Mouse (Mus musculus) spleen, adult 2 months (tissue): ENCODE results near the gene Olfr1424.

Experiments
- CTCF ChIP-seq: fragments of 200-500 bp; IDR thresholded peaks from 2 replicates; pipeline ENCODE4 v1.5.1; 2011; ENCODE audit warnings: mild to moderate bottlenecking, inconsistent platforms; ENCODE audit not compliant: insufficient read depth, insufficient read length, insufficient replicate concordance; ENCODE audit errors: extremely low read depth
- POLR2A ChIP-seq: fragments of 200-500 bp; IDR thresholded peaks from 2 replicates; pipeline ENCODE4 v1.6.1; 2011; ENCODE audit warnings: low read depth, low read length, inconsistent platforms

DNA sequence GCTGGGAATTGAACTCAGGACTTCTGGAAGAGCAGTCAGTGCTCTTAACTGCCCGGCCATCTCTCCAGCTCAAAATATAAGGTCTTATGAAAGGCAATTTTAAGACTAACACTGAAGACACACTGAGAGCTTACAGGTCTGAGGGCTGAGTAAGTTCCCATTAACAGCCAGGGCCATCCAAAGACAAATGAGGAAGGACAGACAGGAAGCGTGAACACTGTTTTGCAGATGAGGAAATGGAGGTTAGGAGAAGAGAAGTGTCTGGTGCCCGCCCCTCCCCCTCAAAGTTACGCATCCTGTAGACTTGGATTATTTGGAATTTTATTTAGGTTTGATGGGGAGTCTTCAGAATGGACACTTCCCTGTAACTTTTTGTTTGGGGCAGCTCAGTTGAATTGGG lies 38.3 kb downstream of the Olfr1424 start:
- TF ChIP-seq CTCF (no peak), POLR2A (no peak)
